Mouse (Mus musculus): ENCODE measurements at regions not wholly inside any gene's neighbourhood (a gene's known extent, or its start where the extent isn't known, plus 50 kb on each side); places are given as distances from the start of the nearest gene placed in this dataset.

DNA sequence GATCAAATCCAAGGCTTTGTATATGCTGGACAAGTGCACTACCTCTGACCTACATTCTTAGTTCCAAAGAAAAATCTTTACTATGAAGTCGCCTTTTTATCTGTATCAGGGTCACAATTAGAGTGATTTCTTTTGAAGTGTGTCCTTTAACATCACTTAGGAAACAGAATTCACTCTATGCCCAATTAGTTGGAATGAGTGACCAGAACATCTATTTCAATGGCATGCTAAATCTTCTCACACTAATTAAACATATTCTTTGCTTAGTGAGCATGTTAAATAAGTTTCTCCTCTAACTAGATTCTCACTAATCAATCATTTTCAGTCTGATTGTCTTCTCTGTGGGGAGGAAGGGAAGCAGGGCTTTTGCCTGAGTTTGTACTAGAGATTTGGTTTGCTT is 84.9 kb downstream of the Arl6ip6 start:
- no peak overlapping the region for H3K27ac ChIP-seq (ENCODE audit: insufficient read depth, low read length)
- H3K36me3 ChIP-seq (ENCODE audit: control insufficient read depth, insufficient read depth, low read length) = no peaks in the 10 kb centered on the region
- TF ChIP-seq CTCF (IDR thresholded peaks at IDR 0.05; ENCODE audit: extremely low read depth, insufficient read depth, insufficient read length, insufficient replicate concordance) (no peak), POLR2A (IDR thresholded peaks at IDR 0.05; ENCODE audit: low read depth, low read length) (no peak)
- WGBS = 58% methylated on average over 1 of the region's 1 CpGs
- no peak for DNase-seq (ENCODE audit: low read depth in 1 of 2, low spot score in 2 of 2)
- H3K4me3 ChIP-seq (ENCODE audit: extremely low read depth, insufficient read depth, insufficient read length) = no peak overlapping the region
- no peaks in the 10 kb centered on the region for H3K27me3 ChIP-seq (ENCODE audit: control insufficient read depth, insufficient read depth, low read length)
- H3K4me1 ChIP-seq (ENCODE audit: control insufficient read depth, insufficient read depth, insufficient read length) = no peaks in the 10 kb centered on the region

DNA sequence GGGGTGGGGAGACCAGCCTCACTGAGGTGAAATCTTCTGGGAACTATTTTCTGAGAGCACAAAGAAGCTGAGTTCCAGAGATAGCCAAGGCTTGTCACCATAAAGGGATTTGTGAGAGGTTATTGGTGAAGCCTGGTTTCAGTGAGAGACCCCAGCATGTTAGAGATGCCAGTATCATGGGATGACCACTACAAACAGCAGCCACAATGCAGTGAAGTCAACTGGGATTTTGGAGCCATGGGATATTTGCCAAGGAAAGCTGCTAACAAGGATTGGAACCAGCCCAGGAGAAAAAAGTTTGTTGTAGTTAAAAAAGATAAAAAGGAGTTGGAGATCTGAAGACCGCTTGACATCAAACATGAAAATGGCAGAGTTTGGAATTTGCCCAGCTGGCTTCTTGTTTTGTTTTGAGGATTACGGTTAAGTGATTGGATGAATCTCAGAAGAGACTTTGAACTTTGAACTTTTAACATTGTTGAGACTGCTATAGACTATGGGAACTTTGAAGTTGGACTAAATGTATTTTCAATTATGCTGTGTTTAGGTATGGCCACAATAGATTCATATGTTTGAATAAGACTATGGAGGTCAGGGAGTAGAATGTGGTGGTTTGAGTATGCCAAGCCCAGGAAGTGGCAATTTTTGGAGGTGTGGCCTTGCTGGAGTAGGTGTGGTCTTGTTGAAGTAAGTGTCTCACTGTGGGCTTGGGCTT is 110.3 kb downstream of the Arl6ip6 start:
- no peak for TF ChIP-seq CTCF (IDR thresholded peaks at IDR 0.05; ENCODE audit: extremely low read depth, insufficient read depth, insufficient read length, insufficient replicate concordance)
- no peak for TF ChIP-seq POLR2A (IDR thresholded peaks at IDR 0.05; ENCODE audit: low read depth, low read length)
- H3K36me3 ChIP-seq (ENCODE audit: control insufficient read depth, insufficient read depth, low read length) = no peaks in the 10 kb centered on the region
- H3K4me3 ChIP-seq (ENCODE audit: extremely low read depth, insufficient read depth, insufficient read length) = no peak overlapping the region
- 86% methylated on average over 2 of the region's 2 CpGs for WGBS
- no peaks in the 10 kb centered on the region for H3K4me1 ChIP-seq (ENCODE audit: control insufficient read depth, insufficient read depth, insufficient read length)
- no peak for DNase-seq (ENCODE audit: low read depth in 1 of 2, low spot score in 2 of 2)
- no peak overlapping the region for H3K27ac ChIP-seq (ENCODE audit: insufficient read depth, low read length)
- no peaks in the 10 kb centered on the region for H3K27me3 ChIP-seq (ENCODE audit: control insufficient read depth, insufficient read depth, low read length)

DNA sequence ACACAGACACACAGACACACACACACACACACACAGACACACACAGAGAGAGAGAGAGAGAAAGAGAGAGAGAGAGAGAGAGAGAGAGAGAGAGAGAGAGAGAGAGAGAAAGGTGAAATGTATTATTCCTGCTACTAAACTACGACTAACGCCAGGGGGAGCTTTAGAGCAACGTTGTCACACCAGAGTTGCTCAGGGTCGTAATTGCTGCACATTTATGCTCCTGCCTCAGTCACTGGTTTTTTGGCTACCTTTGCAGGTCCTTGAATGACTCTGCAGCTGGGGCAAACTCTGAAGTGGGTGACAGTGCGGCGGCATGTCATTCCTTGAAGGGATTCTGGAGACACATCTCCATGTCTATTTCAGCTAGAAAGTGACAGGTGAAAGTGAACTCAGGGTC is 139.2 kb downstream of the Arl6ip6 start:
- H3K27ac ChIP-seq (ENCODE audit: insufficient read depth, low read length) = no peak overlapping the region
- WGBS = 29% methylated on average over 6 of the region's 6 CpGs
- no peak overlapping the region for H3K4me3 ChIP-seq (ENCODE audit: extremely low read depth, insufficient read depth, insufficient read length)
- no peaks in the 10 kb centered on the region for H3K4me1 ChIP-seq (ENCODE audit: control insufficient read depth, insufficient read depth, insufficient read length)
- no peak for TF ChIP-seq CTCF (IDR thresholded peaks at IDR 0.05; ENCODE audit: extremely low read depth, insufficient read depth, insufficient read length, insufficient replicate concordance)
- no peak for TF ChIP-seq POLR2A (IDR thresholded peaks at IDR 0.05; ENCODE audit: low read depth, low read length)
- H3K36me3 ChIP-seq (ENCODE audit: control insufficient read depth, insufficient read depth, low read length) = no peaks in the 10 kb centered on the region
- no peaks in the 10 kb centered on the region for H3K27me3 ChIP-seq (ENCODE audit: control insufficient read depth, insufficient read depth, low read length)
- DNase-seq (ENCODE audit: low read depth in 1 of 2, low spot score in 2 of 2) = no peak

DNA sequence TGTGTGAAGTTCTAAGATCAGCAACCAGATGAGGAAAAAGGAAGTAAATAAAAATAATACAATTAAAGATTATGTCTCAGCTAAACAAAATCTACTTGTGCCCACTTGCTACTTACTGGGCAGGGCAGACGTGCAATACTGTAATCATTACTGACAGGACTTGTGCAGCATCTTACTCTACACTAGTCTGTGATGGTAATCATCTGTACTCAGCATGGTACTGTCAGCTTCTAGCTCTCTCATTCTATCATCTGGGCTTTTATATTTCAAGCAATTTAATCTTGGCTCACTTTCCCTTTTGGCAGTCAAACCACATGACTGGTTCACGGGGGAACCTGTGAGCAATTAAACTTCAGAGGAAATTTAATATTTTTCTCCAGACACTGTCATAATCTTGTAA is 167.5 kb downstream of the Arl6ip6 start:
- TF ChIP-seq POLR2A (IDR thresholded peaks at IDR 0.05; ENCODE audit: low read depth, low read length) = no peak
- TF ChIP-seq CTCF (IDR thresholded peaks at IDR 0.05; ENCODE audit: extremely low read depth, insufficient read depth, insufficient read length, insufficient replicate concordance) = no peak
- WGBS = 64% methylated on average over 2 of the region's 2 CpGs
- Histone ChIP-seq H3K36me3 (ENCODE audit: control insufficient read depth, insufficient read depth, low read length) (no peaks in the 10 kb centered on the region), H3K4me3 (ENCODE audit: extremely low read depth, insufficient read depth, insufficient read length) (no peak overlapping the region), H3K27ac (ENCODE audit: insufficient read depth, low read length) (no peak overlapping the region), H3K4me1 (ENCODE audit: control insufficient read depth, insufficient read depth, insufficient read length) (no peaks in the 10 kb centered on the region), H3K27me3 (ENCODE audit: control insufficient read depth, insufficient read depth, low read length) (no peaks in the 10 kb centered on the region)
- DNase-seq (ENCODE audit: low read depth in 1 of 2, low spot score in 2 of 2) = no peak

DNA sequence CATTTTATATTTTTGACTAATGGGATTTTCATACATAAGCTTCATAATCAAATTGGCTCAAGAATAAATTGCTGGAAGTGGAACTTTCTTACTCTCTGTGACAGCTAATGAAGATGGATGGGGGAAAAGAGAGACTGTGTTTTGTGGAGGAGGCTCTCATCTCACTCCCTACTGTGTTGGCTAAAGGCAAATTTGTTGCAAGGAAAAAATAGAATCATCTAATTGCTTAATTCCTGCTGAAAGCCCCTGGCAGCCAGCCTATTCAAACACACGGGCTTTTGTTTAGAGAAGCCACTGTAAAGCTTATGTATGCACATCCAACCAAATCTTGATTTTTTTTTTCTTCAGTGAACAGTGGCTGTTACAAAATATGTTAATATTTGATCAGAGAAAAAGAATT is 190.8 kb downstream of the Arl6ip6 start:
- TF ChIP-seq POLR2A (IDR thresholded peaks at IDR 0.05; ENCODE audit: low read depth, low read length) (no peak), CTCF (IDR thresholded peaks at IDR 0.05; ENCODE audit: extremely low read depth, insufficient read depth, insufficient read length, insufficient replicate concordance) (no peak)
- H3K4me3 ChIP-seq (ENCODE audit: extremely low read depth, insufficient read depth, insufficient read length) = no peak overlapping the region
- no peaks in the 10 kb centered on the region for H3K4me1 ChIP-seq (ENCODE audit: control insufficient read depth, insufficient read depth, insufficient read length)
- H3K36me3 ChIP-seq (ENCODE audit: control insufficient read depth, insufficient read depth, low read length) = no peaks in the 10 kb centered on the region
- WGBS = 58% methylated on average over 1 of the region's 1 CpGs
- no peak overlapping the region for H3K27ac ChIP-seq (ENCODE audit: insufficient read depth, low read length)
- H3K27me3 ChIP-seq (ENCODE audit: control insufficient read depth, insufficient read depth, low read length) = no peaks in the 10 kb centered on the region
- DNase-seq (ENCODE audit: low read depth in 1 of 2, low spot score in 2 of 2) = no peak

DNA sequence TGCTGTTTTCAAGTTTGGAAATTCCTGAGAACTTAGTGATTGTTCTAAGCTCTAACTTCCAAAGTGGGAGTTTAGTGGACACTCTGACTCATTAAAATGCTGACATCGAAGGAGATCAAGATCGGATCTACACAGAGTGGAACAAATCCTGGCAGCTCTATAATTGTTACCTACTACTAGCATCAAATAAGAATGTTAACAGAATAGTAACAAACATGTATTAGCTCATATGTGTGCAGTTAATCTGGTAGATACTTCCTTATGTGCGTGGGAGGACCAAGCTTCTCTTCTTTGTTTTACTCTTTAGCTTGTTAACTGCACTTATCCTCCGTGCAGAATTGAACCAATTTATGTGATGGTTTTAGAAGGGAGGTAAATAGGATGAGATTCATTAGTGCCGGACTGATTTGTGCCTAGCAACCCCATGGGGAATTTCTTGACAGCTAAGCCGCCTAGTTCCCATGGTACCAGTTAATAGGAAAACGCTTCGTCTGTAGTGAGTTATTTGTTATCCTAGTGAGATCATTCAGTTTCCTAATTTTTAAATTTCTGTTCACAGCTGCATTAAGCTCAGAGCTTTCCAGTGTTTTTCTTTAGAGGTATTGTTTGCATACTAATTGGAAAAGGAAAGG is 193.1 kb downstream of the Arl6ip6 start:
- no peaks in the 10 kb centered on the region for H3K4me1 ChIP-seq (ENCODE audit: control insufficient read depth, insufficient read depth, insufficient read length)
- H3K4me3 ChIP-seq (ENCODE audit: extremely low read depth, insufficient read depth, insufficient read length) = no peak overlapping the region
- H3K27me3 ChIP-seq (ENCODE audit: control insufficient read depth, insufficient read depth, low read length) = no peaks in the 10 kb centered on the region
- WGBS = 84% methylated on average over 8 of the region's 8 CpGs
- DNase-seq (ENCODE audit: low read depth in 1 of 2, low spot score in 2 of 2) = no peak
- no peaks in the 10 kb centered on the region for H3K36me3 ChIP-seq (ENCODE audit: control insufficient read depth, insufficient read depth, low read length)
- H3K27ac ChIP-seq (ENCODE audit: insufficient read depth, low read length) = no peak overlapping the region
- TF ChIP-seq CTCF (IDR thresholded peaks at IDR 0.05; ENCODE audit: extremely low read depth, insufficient read depth, insufficient read length, insufficient replicate concordance) = no peak
- TF ChIP-seq POLR2A (IDR thresholded peaks at IDR 0.05; ENCODE audit: low read depth, low read length) = no peak

DNA sequence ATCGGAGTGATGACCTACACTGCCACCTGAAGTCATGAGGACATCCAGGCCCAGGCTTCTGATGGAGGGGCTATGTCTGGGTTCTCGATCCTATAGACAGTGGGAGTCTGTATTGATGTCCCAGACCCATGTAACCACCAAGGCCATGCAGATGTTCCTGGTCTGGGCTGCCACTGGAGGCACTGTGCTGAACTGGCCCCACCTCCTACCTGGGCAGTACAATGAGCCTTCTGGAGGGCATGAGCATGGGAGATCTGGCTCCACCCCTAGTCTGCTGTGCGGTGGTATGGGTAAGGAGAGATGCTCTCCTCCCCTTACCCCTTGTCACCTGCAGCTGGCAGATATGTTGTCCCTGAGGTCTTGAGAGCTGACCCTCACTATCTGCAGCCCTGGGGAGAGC is 197.1 kb downstream of the Arl6ip6 start:
- no peak overlapping the region for H3K4me3 ChIP-seq (ENCODE audit: extremely low read depth, insufficient read depth, insufficient read length)
- no peaks in the 10 kb centered on the region for H3K36me3 ChIP-seq (ENCODE audit: control insufficient read depth, insufficient read depth, low read length)
- DNase-seq (ENCODE audit: low read depth in 1 of 2, low spot score in 2 of 2) = no peak
- H3K4me1 ChIP-seq (ENCODE audit: control insufficient read depth, insufficient read depth, insufficient read length) = no peaks in the 10 kb centered on the region
- H3K27ac ChIP-seq (ENCODE audit: insufficient read depth, low read length) = no peak overlapping the region
- 84% methylated on average over 3 of the region's 3 CpGs for WGBS
- H3K27me3 ChIP-seq (ENCODE audit: control insufficient read depth, insufficient read depth, low read length) = no peaks in the 10 kb centered on the region
- TF ChIP-seq CTCF (IDR thresholded peaks at IDR 0.05; ENCODE audit: extremely low read depth, insufficient read depth, insufficient read length, insufficient replicate concordance) = no peak
- no peak for TF ChIP-seq POLR2A (IDR thresholded peaks at IDR 0.05; ENCODE audit: low read depth, low read length)
